Mouse (Mus musculus) frontal cortex, adult (tissue): ENCODE results near the gene Fmr1.
"Not testable (repeated sequence)": the region's sequence is repeated elsewhere in the genome, so short reads cannot be mapped to it uniquely, and the experiment has no call there.

Experiments used
- ATAC-seq: cut with Nextera tagmentation; 2 replicates; pipeline ENCODE4 v1.9.2; 2017; ENCODE audit warnings: mild to moderate bottlenecking, moderate library complexity, mixed read lengths; ENCODE audit not compliant: low TSS enrichment

Fmr1 gene

DNA sequence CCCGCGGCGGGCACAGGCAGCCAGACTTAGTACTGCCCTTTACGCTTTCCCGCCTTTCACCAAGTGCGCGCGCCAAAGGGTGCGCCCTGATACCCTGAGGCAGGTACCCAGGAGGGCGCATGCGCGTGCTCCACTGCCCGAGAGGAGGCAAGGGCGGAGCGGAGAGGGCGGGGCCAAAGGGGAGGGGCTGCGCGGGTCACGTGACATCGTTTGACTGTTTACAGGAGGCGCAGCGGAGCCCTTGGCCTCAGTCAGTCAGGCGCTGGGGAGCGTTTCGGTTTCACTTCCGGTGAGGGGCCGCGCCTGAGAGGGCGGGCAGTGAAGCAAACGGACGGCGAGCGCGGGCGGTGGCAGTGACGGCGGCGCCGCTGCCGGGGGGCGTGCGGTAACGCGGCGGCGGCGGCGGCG lies at the start of gene Fmr1:
Gene Fmr1, plus strand, starts transcription at position 209 of the 408 bp plus-strand sequence.
- ATAC-seq = peak; percentile 98

DNA sequence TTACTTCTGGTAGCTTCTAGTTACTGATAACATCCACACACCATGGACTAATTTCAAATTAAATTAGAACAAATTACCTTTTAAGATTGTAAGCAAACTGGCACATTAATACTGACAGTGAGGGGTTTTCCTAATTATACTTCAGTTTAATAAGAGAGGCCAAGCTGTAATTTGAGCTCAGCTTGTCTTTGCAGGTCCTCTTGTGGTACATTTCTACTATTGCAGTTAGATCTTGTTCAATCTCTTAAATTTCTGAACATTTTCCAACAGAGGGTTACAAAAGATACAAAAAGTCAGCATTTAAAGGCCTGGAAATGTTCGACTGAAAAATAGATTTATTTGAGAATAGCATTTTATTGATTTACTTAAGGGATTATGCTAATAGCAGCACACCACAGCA lies 36.7 kb upstream of the Fmr1 start:
- no peak for ATAC-seq

DNA sequence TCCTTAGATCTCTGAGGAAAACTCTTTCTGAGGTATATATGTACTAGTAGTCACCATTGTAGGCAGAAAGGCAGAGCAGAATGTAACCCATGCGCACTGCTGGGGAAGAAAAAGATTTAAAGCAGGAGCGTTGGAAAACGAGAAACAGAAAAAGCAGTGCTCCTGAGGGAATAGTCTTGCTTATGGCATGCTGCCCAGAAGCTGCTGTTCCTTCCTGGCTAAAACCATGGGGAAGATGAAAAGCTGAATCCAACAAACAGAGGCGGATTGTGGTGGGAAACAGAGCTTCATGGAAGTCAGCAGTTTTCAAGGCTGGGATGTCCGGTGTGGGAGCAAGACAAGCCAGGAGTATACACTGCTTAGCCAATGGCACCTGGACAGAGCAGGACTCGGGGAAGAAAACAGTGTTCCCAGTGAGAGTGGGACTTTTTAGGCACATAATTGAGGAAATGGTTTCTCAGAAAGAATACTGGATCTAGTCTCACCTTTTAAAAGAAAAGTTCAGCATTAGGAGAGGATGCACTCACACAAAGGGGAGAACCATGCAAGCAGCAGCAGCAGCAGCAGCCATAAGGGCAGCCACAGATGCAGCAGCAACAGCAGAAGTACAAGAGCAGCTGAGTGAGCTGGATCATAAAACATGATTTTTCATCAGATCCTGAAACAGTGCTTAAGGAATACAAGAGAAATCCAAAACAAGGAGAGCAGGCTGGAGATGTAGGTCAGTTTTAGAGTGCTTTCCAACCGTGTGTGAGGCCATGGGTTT lies 33.0 kb upstream of the Fmr1 start:
- peak; percentile 95 for ATAC-seq

GRCm38 (mm10) chrX:68677508-68677907 lies 833 bp upstream of the Fmr1 start:
- ATAC-seq = no peak

DNA sequence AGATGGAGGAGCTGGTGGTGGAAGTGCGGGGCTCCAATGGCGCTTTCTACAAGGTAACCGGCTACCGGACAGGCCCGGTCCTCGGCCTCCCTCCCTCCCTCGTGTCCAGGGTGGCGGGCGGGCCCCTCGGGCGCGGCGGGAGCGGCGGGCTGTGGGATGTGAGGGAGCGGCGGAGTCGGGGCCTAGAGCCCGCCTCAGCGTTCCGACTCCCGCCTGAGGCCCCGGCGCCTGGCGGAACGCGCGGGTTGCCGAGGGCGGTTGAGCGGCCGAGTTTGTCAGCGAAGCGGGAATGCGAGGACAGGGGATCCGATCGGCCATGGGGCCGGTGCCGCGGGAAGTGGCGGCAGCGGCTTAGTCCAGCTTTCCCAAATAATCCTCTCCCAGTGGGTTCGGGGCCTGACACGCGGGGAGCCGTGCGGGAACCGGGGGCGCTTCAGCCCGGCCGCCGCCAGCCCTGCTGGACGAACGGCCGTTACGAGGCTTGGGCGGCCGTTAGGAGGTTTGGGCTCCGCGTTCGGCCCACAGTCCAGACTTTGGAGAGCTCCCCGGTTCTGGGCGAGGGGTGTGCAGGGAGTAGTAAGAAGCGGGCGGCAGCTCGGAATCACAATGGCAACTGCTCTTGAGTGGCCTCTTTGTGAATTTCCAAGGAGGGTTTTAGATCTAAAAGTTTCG lies 610 bp downstream of the Fmr1 start:
- ATAC-seq = peak; percentile 54

GRCm38 (mm10) chrX:68684706-68685105 lies 6.4 kb downstream of the Fmr1 start:
- no peak for ATAC-seq

- ATAC-seq = not testable (repeated sequence)
Measured at GRCm38 (mm10) chrX:68691936-68692335, 13.6 kb downstream of the Fmr1 start.

DNA sequence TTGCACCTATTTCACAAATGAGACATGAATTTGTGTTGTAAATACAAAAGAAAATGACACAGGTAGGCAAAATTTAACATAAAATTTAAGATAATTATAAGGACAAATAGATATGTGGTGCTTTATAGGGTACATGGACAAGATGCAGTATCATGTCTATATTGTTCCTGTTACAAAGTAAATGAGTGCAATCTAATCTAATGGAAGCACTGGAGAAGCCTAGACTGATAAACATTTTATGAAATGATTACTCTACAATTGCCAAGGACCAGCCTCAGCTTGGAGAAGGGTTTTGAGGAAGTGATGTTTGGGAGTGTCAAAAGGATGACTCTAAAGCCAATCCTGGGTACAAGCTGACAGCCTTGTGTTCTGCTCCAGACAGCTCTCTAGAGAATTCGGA lies 58.6 kb downstream of the Fmr1 start:
- no peak for ATAC-seq

DNA sequence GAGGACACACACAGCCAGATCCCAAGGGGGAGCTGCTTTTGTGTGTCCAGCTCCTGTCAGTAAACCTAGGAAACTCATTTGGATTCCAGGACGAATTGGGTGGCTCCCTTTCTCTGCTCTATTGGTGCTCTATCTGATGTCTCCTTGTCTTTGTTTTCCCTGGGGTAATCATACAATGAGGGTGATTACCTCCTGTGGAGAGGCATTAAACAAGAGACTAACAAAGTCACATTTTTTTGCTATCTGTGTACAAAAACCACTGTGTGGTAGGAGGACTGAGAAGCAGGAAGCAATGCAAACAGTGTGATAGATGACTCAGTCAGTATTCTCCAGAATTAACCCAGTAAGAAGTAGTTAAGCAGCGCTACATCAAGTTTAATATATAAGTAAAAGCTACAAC lies 61.7 kb downstream of the Fmr1 start:
- ATAC-seq = no peak

GRCm38 (mm10) chrX:68761606-68762005 lies 83.3 kb downstream of the Fmr1 start, which contains the start of gene Fmr1nb:
Gene Fmr1nb, plus strand, starts transcription at chrX:68761839.
- ATAC-seq = no peak
